Mouse (Mus musculus) embryonic facial prominence, embryonic 14.5 days (tissue): ENCODE measurements around the gene Homez. TPM values are rescaled to one million over a fixed set of nuclear protein-coding genes. Genes with fewer than 3 reads are reported as not detected.

Experiments used
- ATAC-seq: fragments of 200-750 bp; cut with Nextera tagmentation; 2 replicates; pipeline ENCODE4 v1.8.0; 2017; ENCODE audit warnings: low read depth, moderate number of reproducible peaks, moderate TSS enrichment
- DNase-seq: peaks from one replicate; pipeline ENCODE4 v3.0.0-alpha.2; 2015; ENCODE audit warnings: low spot score
- H3K27ac ChIP-seq: fragments of 300-500 bp; sonication (generic); replicated peaks from 2 replicates; pipeline ENCODE4 v1.5.1; 2014; ENCODE audit warnings: low read depth, mild to moderate bottlenecking, low read length, moderate library complexity
- H3K27me3 ChIP-seq: fragments of 300-500 bp; sonication (generic); replicated peaks from 2 replicates; pipeline ENCODE4 v1.6.1; 2014; ENCODE audit warnings: low read length; ENCODE audit not compliant: control insufficient read depth, insufficient read depth
- H3K36me3 ChIP-seq: fragments of 300-500 bp; sonication (generic); 2 replicates; pipeline ENCODE4 v1.6.1; 2014; ENCODE audit warnings: low read length, mixed read lengths; ENCODE audit not compliant: control insufficient read depth, insufficient read depth
- H3K4me1 ChIP-seq: fragments of 300-500 bp; sonication (generic); 2 replicates; pipeline ENCODE4 v1.6.1; 2014; ENCODE audit warnings: antibody characterized with exemption, low read length; ENCODE audit not compliant: control insufficient read depth, insufficient read depth
- H3K4me2 ChIP-seq: fragments of 300-500 bp; sonication (generic); 2 replicates; pipeline ENCODE4 v1.6.1; 2014; ENCODE audit warnings: low read depth, mild to moderate bottlenecking, low read length, moderate library complexity, mixed read lengths
- H3K4me3 ChIP-seq: fragments of 300-500 bp; sonication (generic); 2 replicates; pipeline ENCODE4 v1.5.1; 2014; ENCODE audit warnings: low read depth, mild to moderate bottlenecking, low read length
- H3K9ac ChIP-seq: fragments of 300-500 bp; sonication (generic); 2 replicates; pipeline ENCODE4 v1.6.1; 2014; ENCODE audit warnings: low read depth, mild to moderate bottlenecking, low read length, moderate library complexity, mixed read lengths
- H3K9me3 ChIP-seq: fragments of 300-500 bp; sonication (generic); 2 replicates; pipeline ENCODE4 v1.6.1; 2016; ENCODE audit warnings: low read length; ENCODE audit not compliant: control insufficient read depth
- WGBS: fragments of 180-500 bp; shearing (Covaris S2); extraction: QIAGEN DNeasy Blood & Tissue Kit; methylation state at CpG from one replicate; pipeline ENCODE4 v1.1.7; 2014; 5-methylcytosine and 5-hydroxymethylcytosine counted together
- polyA plus RNA-seq: library from polyadenylated mRNA; unstranded; fragments of >200 nt; fragmentation: Nextera tagmentation; extraction: Ambion mirVana; gene quantifications from 2 replicates; pipeline ENCODE4 v1.2.1, GENCODE M21; 2014

The Homez gene
- polyA plus RNA-seq, result 9.1 and 11.5 TPM in 2 replicates

- Histone ChIP-seq H3K4me2 (no peak within 1 kb of the TSS), H3K9ac (no peak within 1 kb of the TSS), H3K27me3 (peaks cover 7% of the 10 kb centered on the region), H3K27ac (no peak within 1 kb of the TSS), H3K4me1 (peaks cover 2% of the 10 kb centered on the region; the same call in 1 of the 2 replicates), H3K36me3 (no peaks in the 10 kb centered on the region), H3K9me3 (no peaks in the 10 kb centered on the region), H3K4me3 (no peak within 1 kb of the TSS)
- ATAC-seq (no peak), DNase-seq (no peak)
- 91% methylated on average over 5 of the region's 5 CpGs for WGBS
These were observed at the start of gene Homez for GRCm38 (mm10) chr14:54870861-54871260. Gene Homez (minus strand): TSS chr14:54870961.

- Histone ChIP-seq H3K36me3 (peaks cover 79% of the 10 kb centered on the region), H3K4me3 (no peak overlapping the region), H3K9me3 (peaks cover 17% of the 10 kb centered on the region), H3K27me3 (no peaks in the 10 kb centered on the region), H3K4me1 (peaks cover 10% of the 10 kb centered on the region; the same call in 1 of the 2 replicates), H3K4me2 (no peak overlapping the region), H3K9ac (no peak overlapping the region), H3K27ac (no peak overlapping the region)
- no peak for ATAC-seq
- 92% methylated on average over 15 of the region's 16 CpGs for WGBS
- DNase-seq, result no peak
These were observed 49.4 kb upstream of the Homez start for GRCm38 (mm10) chr14:54920076-54920685.

GRCm38 (mm10) chr14:54913343-54913742, 42.6 kb upstream of the Homez start:
- ATAC-seq (no peak), DNase-seq (no peak)
- 14% methylated on average over 10 of the region's 10 CpGs for WGBS
- H3K4me3 ChIP-seq, result peak overlapping the region; percentile 79
- H3K4me2 ChIP-seq, result peak overlapping the region; percentile 96
- peak overlapping the region; percentile 82 for H3K27ac ChIP-seq
- no peaks in the 10 kb centered on the region for H3K27me3 ChIP-seq
- peaks cover 9% of the 10 kb centered on the region for H3K4me1 ChIP-seq
- H3K9me3 ChIP-seq, result no peaks in the 10 kb centered on the region
- H3K9ac ChIP-seq, result peak overlapping the region; percentile 89
- H3K36me3 ChIP-seq, result peaks cover 67% of the 10 kb centered on the region

- Histone ChIP-seq H3K4me2 (peak within 1 kb of the TSS; percentile 96), H3K9ac (peak within 1 kb of the TSS; percentile 89), H3K4me1 (peaks cover 9% of the 10 kb centered on the region), H3K9me3 (no peaks in the 10 kb centered on the region), H3K4me3 (peak within 1 kb of the TSS; percentile 79), H3K27me3 (no peaks in the 10 kb centered on the region), H3K36me3 (peaks cover 67% of the 10 kb centered on the region), H3K27ac (peak within 1 kb of the TSS; percentile 82)
- peak; percentile 95 for ATAC-seq
- DNase-seq, result peak; percentile 95
- under 1% methylated on average over 27 of the region's 28 CpGs for WGBS
These were observed 42.1 kb upstream of the Homez start, which contains the start of gene Slc22a17 for GRCm38 (mm10) chr14:54912886-54913285. Gene Slc22a17 (minus strand): TSS chr14:54913132.

GRCm38 (mm10) chr14:54912109-54912850, 41.5 kb upstream of the Homez start:
- H3K36me3 ChIP-seq, result peaks cover 67% of the 10 kb centered on the region
- ATAC-seq, result peak; percentile 41
- H3K27me3 ChIP-seq, result no peaks in the 10 kb centered on the region
- H3K9me3 ChIP-seq, result no peaks in the 10 kb centered on the region
- peaks cover 9% of the 10 kb centered on the region for H3K4me1 ChIP-seq
- peak overlapping the region; percentile 96 for H3K4me2 ChIP-seq
- H3K4me3 ChIP-seq, result peak overlapping the region; percentile 79
- DNase-seq, result peak; percentile 39
- peak overlapping the region; percentile 82 for H3K27ac ChIP-seq
- WGBS, result 3% methylated on average over 33 of the region's 69 CpGs
- peak overlapping the region; percentile 89 for H3K9ac ChIP-seq

- Histone ChIP-seq H3K36me3 (peaks cover 63% of the 10 kb centered on the region), H3K9me3 (no peaks in the 10 kb centered on the region), H3K4me1 (peaks cover 9% of the 10 kb centered on the region), H3K4me3 (no peak overlapping the region), H3K27me3 (no peaks in the 10 kb centered on the region), H3K27ac (no peak overlapping the region), H3K9ac (peak overlapping the region; percentile 8; the same call in 1 of the 2 replicates), H3K4me2 (no peak overlapping the region)
- WGBS, result 88% methylated on average over 7 of the region's 7 CpGs
- DNase-seq (no peak), ATAC-seq (no peak)
These were observed 37.9 kb upstream of the Homez start for GRCm38 (mm10) chr14:54908682-54909081.

- Histone ChIP-seq H3K36me3 (peaks cover 41% of the 10 kb centered on the region), H3K4me3 (no peak overlapping the region), H3K27me3 (no peaks in the 10 kb centered on the region), H3K27ac (no peak overlapping the region), H3K4me2 (no peak overlapping the region), H3K9ac (no peak overlapping the region), H3K4me1 (no peaks in the 10 kb centered on the region), H3K9me3 (no peaks in the 10 kb centered on the region)
- 84% methylated on average over 4 of the region's 4 CpGs for WGBS
- DNase-seq (no peak), ATAC-seq (no peak)
These were observed 32.9 kb upstream of the Homez start for GRCm38 (mm10) chr14:54903641-54904040.

GRCm38 (mm10) chr14:54900383-54900782, 29.6 kb upstream of the Homez start:
- Histone ChIP-seq H3K27ac (no peak overlapping the region), H3K9me3 (no peaks in the 10 kb centered on the region), H3K4me2 (no peak overlapping the region), H3K9ac (no peak overlapping the region), H3K27me3 (no peaks in the 10 kb centered on the region), H3K36me3 (peaks cover 44% of the 10 kb centered on the region), H3K4me3 (no peak overlapping the region), H3K4me1 (no peaks in the 10 kb centered on the region)
- DNase-seq, result peak; percentile 93
- 0% methylated on average over 3 of the region's 3 CpGs for WGBS
- ATAC-seq, result peak; percentile 70
